Mouse (Mus musculus): ENCODE data around the gene Syce1l.

Gene Syce1l

GRCm38 (mm10) chr8:113674611-113675010 lies 31.6 kb downstream of the Syce1l start:
- DNase-seq: no peak

- DNase-seq: no peak
Observed at GRCm38 (mm10) chr8:113675281-113675680, 32.3 kb downstream of the Syce1l start.

GRCm38 (mm10) chr8:113676811-113677210 lies 33.8 kb downstream of the Syce1l start:
- DNase-seq: no peak

GRCm38 (mm10) chr8:113679361-113679760 lies 36.3 kb downstream of the Syce1l start:
- no peak for DNase-seq

- DNase-seq: no peak
Observed at GRCm38 (mm10) chr8:113687889-113688542, 45.0 kb downstream of the Syce1l start.

GRCm38 (mm10) chr8:113688543-113688915 lies 45.5 kb downstream of the Syce1l start:
- DNase-seq: no peak

GRCm38 (mm10) chr8:113691622-113692343 lies 48.8 kb downstream of the Syce1l start:
- no peak for DNase-seq

- DNase-seq: no peak
Observed at GRCm38 (mm10) chr8:113704968-113705367, 62.0 kb downstream of the Syce1l start.

All from kidney, adult 11 months (tissue).